Mouse (Mus musculus): ENCODE measurements around the gene Fblim1. TPM values are rescaled to one million over a fixed set of nuclear protein-coding genes. Genes with fewer than 3 reads are reported as not detected.
A peak's percentile ranks its signal among the peaks of the same experiment; 100 is the strongest.

Fblim1 gene
- polyA plus RNA-seq, 1 experiment: 29.5 TPM

DNA sequence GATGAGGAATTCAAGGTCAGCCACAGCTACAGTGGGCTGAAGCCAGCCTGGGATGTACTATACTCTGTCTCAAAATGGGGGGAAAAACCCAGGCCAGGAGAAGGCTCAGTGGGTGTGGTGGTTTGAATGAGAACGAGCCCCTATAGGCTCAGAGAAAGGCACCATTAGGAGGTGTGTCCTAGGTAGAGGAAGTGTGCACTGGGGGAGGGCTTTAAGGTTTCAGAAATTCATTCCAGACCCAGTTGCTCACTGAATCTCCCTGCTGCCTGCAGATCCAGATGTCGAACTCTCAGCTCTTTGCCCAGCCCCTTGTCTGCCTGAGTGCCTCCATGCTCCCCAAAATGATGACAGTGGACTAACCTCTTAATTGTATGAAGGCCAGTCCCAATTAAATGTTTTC lies 53.4 kb downstream of the Fblim1 start:
- Histone ChIP-seq H3K36me3 (ENCODE audit: control insufficient read depth, insufficient read depth) (no peaks in the 10 kb centered on the region), H3K79me2 (ENCODE audit: control insufficient read depth, insufficient read depth) (no peaks in the 10 kb centered on the region), H3K4me2 (ENCODE audit: low read depth) (no peak overlapping the region), H3K27me3 (ENCODE audit: control insufficient read depth, insufficient read depth, insufficient read length) (no peaks in the 10 kb centered on the region), H3K4me3 (no peak overlapping the region), H3ac (ENCODE audit: control insufficient read depth, insufficient read length) (no peak overlapping the region)
- TF ChIP-seq E2F4 (IDR thresholded peaks at IDR 0.05; ENCODE audit: insufficient read depth) (no peak), MYOD1 (IDR thresholded peaks at IDR 0.05; ENCODE audit: control insufficient read depth in 1 of 3, insufficient read length in 2 of 3, low read depth in 2 of 3) (no peak), TCF12 (IDR thresholded peaks at IDR 0.05; ENCODE audit: insufficient read depth, poor library complexity, severe bottlenecking) (no peak), MAX (IDR thresholded peaks at IDR 0.05; ENCODE audit: low read depth) (no peak), SRF (IDR thresholded peaks at IDR 0.05; ENCODE audit: control insufficient read depth, insufficient read length, low read depth) (no peak), REST (IDR thresholded peaks at IDR 0.05; ENCODE audit: insufficient read depth, insufficient read length) (no peak), POLR2AphosphoS2 (IDR thresholded peaks at IDR 0.05; ENCODE audit: insufficient read length, low read depth) (no peak), TCF3 (IDR thresholded peaks at IDR 0.05; ENCODE audit: insufficient read length, low read depth) (no peak), CEBPB (IDR thresholded peaks at IDR 0.05; ENCODE audit: insufficient read depth, poor library complexity, severe bottlenecking) (no peak), POLR2A (IDR thresholded peaks at IDR 0.05; ENCODE audit: insufficient read length, low read depth) (no peak), MYOG (IDR thresholded peaks at IDR 0.05; ENCODE audit: control insufficient read depth in 1 of 3, insufficient read depth in 1 of 3, insufficient read length in 2 of 3, low read depth in 2 of 3) (no peak), USF1 (IDR thresholded peaks at IDR 0.05; ENCODE audit: low read depth) (no peak)

DNA sequence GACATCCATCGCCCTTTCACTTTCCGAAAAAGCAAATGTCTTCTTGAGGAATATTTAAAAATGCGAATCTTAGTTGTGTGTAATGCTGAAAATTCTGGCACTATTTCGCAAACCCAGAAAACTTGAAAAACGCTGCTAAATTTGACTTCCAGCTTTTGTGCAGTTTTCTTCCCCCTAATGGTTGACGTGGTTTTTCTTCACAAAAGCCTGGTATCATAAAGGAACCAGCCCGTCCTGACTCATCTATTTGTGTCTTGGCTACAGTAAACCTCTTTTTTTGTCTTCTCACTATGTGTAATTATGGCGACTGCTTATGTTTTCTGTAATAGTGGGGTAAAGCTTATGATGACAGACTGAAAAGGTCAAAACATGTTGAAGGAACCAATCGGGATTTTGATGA lies 58.6 kb downstream of the Fblim1 start:
- no peaks in the 10 kb centered on the region for H3K27me3 ChIP-seq (ENCODE audit: control insufficient read depth, insufficient read depth, insufficient read length)
- no peaks in the 10 kb centered on the region for H3K36me3 ChIP-seq (ENCODE audit: control insufficient read depth, insufficient read depth)
- no peak for TF ChIP-seq CEBPB (IDR thresholded peaks at IDR 0.05; ENCODE audit: insufficient read depth, poor library complexity, severe bottlenecking)
- no peak for TF ChIP-seq MYOD1 (IDR thresholded peaks at IDR 0.05; ENCODE audit: control insufficient read depth in 1 of 3, insufficient read length in 2 of 3, low read depth in 2 of 3)
- TF ChIP-seq MAX (IDR thresholded peaks at IDR 0.05; ENCODE audit: low read depth): no peak
- no peak for TF ChIP-seq POLR2AphosphoS2 (IDR thresholded peaks at IDR 0.05; ENCODE audit: insufficient read length, low read depth)
- TF ChIP-seq TCF12 (IDR thresholded peaks at IDR 0.05; ENCODE audit: insufficient read depth, poor library complexity, severe bottlenecking): no peak
- no peak for TF ChIP-seq POLR2A (IDR thresholded peaks at IDR 0.05; ENCODE audit: insufficient read length, low read depth)
- no peak for TF ChIP-seq E2F4 (IDR thresholded peaks at IDR 0.05; ENCODE audit: insufficient read depth)
- TF ChIP-seq SRF (IDR thresholded peaks at IDR 0.05; ENCODE audit: control insufficient read depth, insufficient read length, low read depth): no peak
- no peak for TF ChIP-seq REST (IDR thresholded peaks at IDR 0.05; ENCODE audit: insufficient read depth, insufficient read length)
- no peak for TF ChIP-seq USF1 (IDR thresholded peaks at IDR 0.05; ENCODE audit: low read depth)
- TF ChIP-seq TCF3 (IDR thresholded peaks at IDR 0.05; ENCODE audit: insufficient read length, low read depth): no peak
- no peak for TF ChIP-seq MYOG (IDR thresholded peaks at IDR 0.05; ENCODE audit: control insufficient read depth in 1 of 3, insufficient read depth in 1 of 3, insufficient read length in 2 of 3, low read depth in 2 of 3)
- H3K79me2 ChIP-seq (ENCODE audit: control insufficient read depth, insufficient read depth): no peaks in the 10 kb centered on the region
- H3K4me3 ChIP-seq: peak overlapping the region; percentile 85
- H3K4me2 ChIP-seq (ENCODE audit: low read depth): peak overlapping the region; percentile 89
- peak overlapping the region; percentile 80 for H3ac ChIP-seq (ENCODE audit: control insufficient read depth, insufficient read length)

DNA sequence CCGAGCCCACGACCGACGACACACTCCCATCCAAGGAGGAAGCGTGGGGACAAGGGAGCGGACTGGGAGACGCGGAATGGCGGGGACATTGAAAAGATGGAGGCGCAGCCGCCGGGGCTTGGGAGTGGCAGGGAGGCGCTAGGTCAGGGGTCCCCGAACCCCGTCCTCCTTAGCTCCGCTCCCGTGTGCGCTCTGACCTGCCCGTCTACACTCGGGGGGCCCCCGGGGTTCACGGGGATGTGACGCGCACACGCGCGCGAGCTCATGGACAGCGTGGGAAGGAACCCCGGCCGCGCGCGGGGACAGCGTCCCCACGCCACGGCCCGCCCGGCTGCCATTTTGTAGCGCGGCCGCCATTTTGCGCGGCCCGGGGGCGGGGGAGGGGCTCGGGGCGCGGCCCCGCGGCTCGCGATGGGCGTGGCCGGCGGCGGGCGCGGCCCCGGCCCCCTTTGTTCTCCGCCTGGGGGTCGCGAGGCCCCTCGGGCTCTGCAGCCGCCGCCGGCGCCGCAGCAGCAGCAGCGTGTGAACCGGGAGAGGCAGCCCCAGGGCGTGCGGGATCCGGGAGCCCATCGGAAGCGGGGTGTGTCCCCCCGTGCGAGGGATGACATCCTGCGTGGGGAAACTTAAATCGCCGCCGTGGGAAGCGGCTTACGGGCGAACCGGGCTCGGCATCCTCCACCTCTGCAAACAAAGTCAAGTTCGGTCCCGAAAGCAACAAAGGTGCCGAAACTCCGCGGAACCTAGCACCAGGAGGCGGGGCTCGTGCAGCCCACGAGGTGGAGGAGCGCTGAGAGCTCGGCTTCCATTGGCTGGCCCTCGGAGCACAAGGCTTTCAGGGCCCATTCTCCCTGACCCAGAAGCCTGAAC lies 59.3 kb downstream of the Fblim1 start:
- Histone ChIP-seq H3ac (ENCODE audit: control insufficient read depth, insufficient read length) (peak overlapping the region; percentile 80), H3K4me2 (ENCODE audit: low read depth) (peak overlapping the region; percentile 89), H3K79me2 (ENCODE audit: control insufficient read depth, insufficient read depth) (no peaks in the 10 kb centered on the region), H3K27me3 (ENCODE audit: control insufficient read depth, insufficient read depth, insufficient read length) (no peaks in the 10 kb centered on the region), H3K4me3 (peak overlapping the region; percentile 85), H3K36me3 (ENCODE audit: control insufficient read depth, insufficient read depth) (no peaks in the 10 kb centered on the region)
- TF ChIP-seq POLR2AphosphoS2 (IDR thresholded peaks at IDR 0.05; ENCODE audit: insufficient read length, low read depth) (peak; percentile 68), E2F4 (IDR thresholded peaks at IDR 0.05; ENCODE audit: insufficient read depth) (no peak), POLR2A (IDR thresholded peaks at IDR 0.05; ENCODE audit: insufficient read length, low read depth) (peak; percentile 70), USF1 (IDR thresholded peaks at IDR 0.05; ENCODE audit: low read depth) (peak; percentile 59), MAX (IDR thresholded peaks at IDR 0.05; ENCODE audit: low read depth) (peak; percentile 66)

DNA sequence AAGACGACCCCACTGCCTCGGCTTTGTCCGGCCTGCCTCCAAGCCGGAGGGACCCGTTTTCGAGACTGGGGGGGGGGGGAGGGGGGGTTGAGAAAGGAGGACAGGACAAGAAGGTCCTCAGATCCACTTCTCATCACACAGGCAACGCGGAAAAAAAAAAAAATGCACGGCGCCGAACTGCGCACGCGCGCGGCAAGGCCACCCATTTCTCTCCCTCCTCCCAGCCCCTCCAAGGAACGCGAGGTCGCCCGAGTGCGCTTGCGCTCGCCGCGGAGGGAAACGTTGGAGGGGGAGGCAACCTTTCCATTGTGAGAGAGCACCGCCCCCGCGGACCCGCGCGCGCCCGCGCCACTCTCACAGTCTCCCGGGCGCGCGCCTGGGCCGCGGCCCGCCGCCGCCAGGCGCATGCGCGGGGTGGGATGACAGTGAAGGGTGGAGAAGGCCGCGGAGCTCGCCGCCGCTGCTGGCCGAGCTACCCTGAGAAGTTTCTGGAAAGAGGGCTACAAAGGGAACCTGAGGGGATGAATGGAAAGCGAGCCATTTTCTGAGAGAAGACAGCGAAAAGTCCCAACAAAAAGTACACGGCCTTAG lies 60.1 kb downstream of the Fblim1 start:
- Histone ChIP-seq H3K79me2 (ENCODE audit: control insufficient read depth, insufficient read depth) (no peaks in the 10 kb centered on the region), H3K36me3 (ENCODE audit: control insufficient read depth, insufficient read depth) (no peaks in the 10 kb centered on the region), H3ac (ENCODE audit: control insufficient read depth, insufficient read length) (peak overlapping the region; percentile 80), H3K4me2 (ENCODE audit: low read depth) (peak overlapping the region; percentile 84), H3K27me3 (ENCODE audit: control insufficient read depth, insufficient read depth, insufficient read length) (no peaks in the 10 kb centered on the region), H3K4me3 (peak overlapping the region; percentile 85)
- no peak for TF ChIP-seq TCF3 (IDR thresholded peaks at IDR 0.05; ENCODE audit: insufficient read length, low read depth)
- peak; percentile 62 for TF ChIP-seq POLR2A (IDR thresholded peaks at IDR 0.05; ENCODE audit: insufficient read length, low read depth)
